17 mouse cellular contexts compared by ENCODE assay signal in genomic region chr16:78511526-78511925, GRCm38 (mm10).
"Had no signal": no experiment of that assay in that cellular context is flagged by ENCODE, and none has a peak within 500 bp of the region (broad histone marks: within the 10 kb centered on the region; RNA-seq: fewer than 3 reads in every experiment).

No protein-coding gene starts in this region.

- H3K4me2 ChIP-seq: liver, embryonic 13.5 days; midbrain, embryonic 12.5 days; midbrain, embryonic 15.5 days; neural tube, embryonic 12.5 days; neural tube, embryonic 15.5 days had no signal

- DNase-seq: kidney, adult 18-20 months; kidney, adult 9 months; kidney, postnatal 14 days; layer of hippocampus, adult 9-11 months; left cerebral cortex, postnatal 4 days; liver, embryonic 13.5 days; lung, adult 2 months; retina, postnatal 1 day; right cerebral cortex, postnatal 25 days; thymus, adult 18-20 months; thymus, postnatal 36 days had no signal

- H3K9me3 ChIP-seq: liver, embryonic 13.5 days; midbrain, embryonic 12.5 days; midbrain, embryonic 15.5 days; neural tube, embryonic 12.5 days; neural tube, embryonic 15.5 days had no signal

- H3K36me3 ChIP-seq: liver, embryonic 13.5 days; midbrain, embryonic 12.5 days; midbrain, embryonic 15.5 days; neural tube, embryonic 12.5 days; neural tube, embryonic 15.5 days had no signal

- H3K27me3 ChIP-seq: liver, embryonic 13.5 days; midbrain, embryonic 12.5 days; midbrain, embryonic 15.5 days; neural tube, embryonic 12.5 days; neural tube, embryonic 15.5 days had no signal

- H3K27ac ChIP-seq: layer of hippocampus, adult 2 months; liver, embryonic 13.5 days; midbrain, embryonic 12.5 days; midbrain, embryonic 15.5 days; neural tube, embryonic 12.5 days; neural tube, embryonic 15.5 days had no signal

- H3K4me3 ChIP-seq: layer of hippocampus, adult 2 months; liver, embryonic 13.5 days; midbrain, embryonic 12.5 days; midbrain, embryonic 15.5 days; neural tube, embryonic 12.5 days; neural tube, embryonic 15.5 days had no signal

- H3K9ac ChIP-seq: liver, embryonic 13.5 days; midbrain, embryonic 12.5 days; midbrain, embryonic 15.5 days; neural tube, embryonic 12.5 days; neural tube, embryonic 15.5 days had no signal

- ATAC-seq: intestine, embryonic 16.5 days; midbrain, embryonic 15.5 days had no signal

- H3K4me1 ChIP-seq: liver, embryonic 13.5 days; midbrain, embryonic 12.5 days; midbrain, embryonic 15.5 days; neural tube, embryonic 12.5 days; neural tube, embryonic 15.5 days had no signal
